Mouse (Mus musculus) forebrain, embryonic 14.5 days (tissue): ENCODE results near the gene Copz1. TPM values are rescaled to one million over a fixed set of nuclear protein-coding genes. Genes with fewer than 3 reads are reported as not detected.

Experiments used
- ATAC-seq: fragments of 200-750 bp; cut with Nextera tagmentation; 2 replicates; pipeline ENCODE4 v1.8.0; 2017; ENCODE audit warnings: mild to moderate bottlenecking, moderate library complexity
- DNase-seq: peaks from one replicate; pipeline ENCODE4 v3.0.0-alpha.2; 2015; ENCODE audit warnings: low spot score
- H3K27ac ChIP-seq: fragments of 300-500 bp; sonication (generic); 2 replicates; pipeline ENCODE4 v1.5.1; 2014; ENCODE audit warnings: low read depth, mild to moderate bottlenecking, control low read depth, low read length, moderate library complexity
- H3K27me3 ChIP-seq: fragments of 300-500 bp; sonication (generic); replicated peaks from 2 replicates; pipeline ENCODE4 v1.6.1; 2014; ENCODE audit warnings: low read length, control low read depth, mixed read lengths; ENCODE audit not compliant: control insufficient read depth, insufficient read depth
- H3K36me3 ChIP-seq: fragments of 300-500 bp; sonication (generic); 2 replicates; pipeline ENCODE4 v1.6.1; 2014; ENCODE audit warnings: low read length, control low read depth; ENCODE audit not compliant: control insufficient read depth, insufficient read depth
- H3K4me1 ChIP-seq: fragments of 300-500 bp; sonication (generic); 2 replicates; pipeline ENCODE4 v1.6.1; 2014; ENCODE audit warnings: antibody characterized with exemption, low read length, control low read depth; ENCODE audit not compliant: control insufficient read depth, insufficient read depth
- H3K4me2 ChIP-seq: fragments of 300-500 bp; sonication (generic); 2 replicates; pipeline ENCODE4 v1.6.1; 2014; ENCODE audit warnings: mild to moderate bottlenecking, control low read depth, low read length
- H3K4me3 ChIP-seq: fragments of 300-500 bp; sonication (generic); 2 replicates; pipeline ENCODE4 v1.5.1; 2014; ENCODE audit warnings: low read depth, low read length, control low read depth
- H3K9ac ChIP-seq: fragments of 300-500 bp; sonication (generic); 2 replicates; pipeline ENCODE4 v1.6.1; 2014; ENCODE audit warnings: mild to moderate bottlenecking, low read length, control low read depth, moderate library complexity
- H3K9me3 ChIP-seq: fragments of 300-500 bp; sonication (generic); replicated peaks from 2 replicates; pipeline ENCODE4 v1.6.1; 2016; ENCODE audit warnings: low read length, control low read depth, mixed read lengths; ENCODE audit not compliant: control insufficient read depth
- WGBS: fragments of 180-500 bp; shearing (Covaris S2); extraction: QIAGEN DNeasy Blood & Tissue Kit; methylation state at CpG from one replicate; pipeline ENCODE4 v1.1.7; 2014; 5-methylcytosine and 5-hydroxymethylcytosine counted together
- polyA plus RNA-seq: library from polyadenylated mRNA; unstranded; fragments of >200 nt; fragmentation: Nextera tagmentation; extraction: Ambion mirVana; gene quantifications from 2 replicates; pipeline ENCODE4 v1.2.1, GENCODE M21; 2014

The Copz1 gene
- polyA plus RNA-seq, 1 experiment from 2014 or later: 271 TPM

GRCm38 (mm10) chr15:103334194-103334593 is 61.7 kb downstream of the Copz1 start:
- Histone ChIP-seq H3K9ac (no peak overlapping the region), H3K4me3 (no peak overlapping the region), H3K4me1 (peaks cover 5% of the 10 kb centered on the region), H3K36me3 (no peaks in the 10 kb centered on the region), H3K27ac (0 out of 2 replicates have a peak overlapping the region, but pooled peaks have one; percentile 7), H3K9me3 (no peaks in the 10 kb centered on the region), H3K27me3 (peaks cover 6% of the 10 kb centered on the region), H3K4me2 (no peak overlapping the region)
- ATAC-seq: peak; percentile 27; the same call in 1 of the 2 replicates
- peak; percentile 46 for DNase-seq
- WGBS: 0% methylated on average over 1 of the region's 2 CpGs

GRCm38 (mm10) chr15:103335040-103335439 is 62.5 kb downstream of the Copz1 start:
- no peak overlapping the region for H3K4me3 ChIP-seq
- DNase-seq (no peak), ATAC-seq (no peak)
- H3K27me3 ChIP-seq: peaks cover 10% of the 10 kb centered on the region
- H3K36me3 ChIP-seq: no peaks in the 10 kb centered on the region
- no peak overlapping the region for H3K9ac ChIP-seq
- 57% methylated on average over 3 of the region's 3 CpGs for WGBS
- H3K9me3 ChIP-seq: no peaks in the 10 kb centered on the region
- H3K4me2 ChIP-seq: no peak overlapping the region
- peaks cover 9% of the 10 kb centered on the region for H3K4me1 ChIP-seq
- H3K27ac ChIP-seq: no peak overlapping the region

- no peaks in the 10 kb centered on the region for H3K36me3 ChIP-seq
- no peak overlapping the region for H3K4me3 ChIP-seq
- H3K27me3 ChIP-seq: peaks cover 17% of the 10 kb centered on the region
- no peak for DNase-seq
- H3K9me3 ChIP-seq: no peaks in the 10 kb centered on the region
- no peak overlapping the region for H3K4me2 ChIP-seq
- WGBS: 24% methylated on average over 7 of the region's 7 CpGs
- ATAC-seq: no peak
- no peak overlapping the region for H3K27ac ChIP-seq
- peaks cover 9% of the 10 kb centered on the region for H3K4me1 ChIP-seq
- no peak overlapping the region for H3K9ac ChIP-seq
Measured at GRCm38 (mm10) chr15:103335488-103336235, 63.1 kb downstream of the Copz1 start.

- no peaks in the 10 kb centered on the region for H3K36me3 ChIP-seq
- DNase-seq (no peak), ATAC-seq (no peak)
- no peak overlapping the region for H3K9ac ChIP-seq
- 15% methylated on average over 11 of the region's 11 CpGs for WGBS
- no peak overlapping the region for H3K4me2 ChIP-seq
- H3K27me3 ChIP-seq: peaks cover 23% of the 10 kb centered on the region
- no peak overlapping the region for H3K4me3 ChIP-seq
- no peak overlapping the region for H3K27ac ChIP-seq
- no peaks in the 10 kb centered on the region for H3K9me3 ChIP-seq
- H3K4me1 ChIP-seq: peaks cover 9% of the 10 kb centered on the region
Measured at GRCm38 (mm10) chr15:103336996-103337667, 64.6 kb downstream of the Copz1 start.

- ATAC-seq (no peak), DNase-seq (no peak)
- Histone ChIP-seq H3K27me3 (peaks cover 23% of the 10 kb centered on the region), H3K27ac (no peak overlapping the region), H3K36me3 (0 out of 2 replicates have a peak, but pooled peaks cover under 1% of the 10 kb centered on the region), H3K4me2 (peak overlapping the region; percentile 80), H3K9ac (no peak overlapping the region), H3K9me3 (no peaks in the 10 kb centered on the region), H3K4me1 (peaks cover 9% of the 10 kb centered on the region), H3K4me3 (peak overlapping the region; percentile 52)
- WGBS: 47% methylated on average over 4 of the region's 4 CpGs
Measured at GRCm38 (mm10) chr15:103338829-103339165, 66.3 kb downstream of the Copz1 start.

DNA sequence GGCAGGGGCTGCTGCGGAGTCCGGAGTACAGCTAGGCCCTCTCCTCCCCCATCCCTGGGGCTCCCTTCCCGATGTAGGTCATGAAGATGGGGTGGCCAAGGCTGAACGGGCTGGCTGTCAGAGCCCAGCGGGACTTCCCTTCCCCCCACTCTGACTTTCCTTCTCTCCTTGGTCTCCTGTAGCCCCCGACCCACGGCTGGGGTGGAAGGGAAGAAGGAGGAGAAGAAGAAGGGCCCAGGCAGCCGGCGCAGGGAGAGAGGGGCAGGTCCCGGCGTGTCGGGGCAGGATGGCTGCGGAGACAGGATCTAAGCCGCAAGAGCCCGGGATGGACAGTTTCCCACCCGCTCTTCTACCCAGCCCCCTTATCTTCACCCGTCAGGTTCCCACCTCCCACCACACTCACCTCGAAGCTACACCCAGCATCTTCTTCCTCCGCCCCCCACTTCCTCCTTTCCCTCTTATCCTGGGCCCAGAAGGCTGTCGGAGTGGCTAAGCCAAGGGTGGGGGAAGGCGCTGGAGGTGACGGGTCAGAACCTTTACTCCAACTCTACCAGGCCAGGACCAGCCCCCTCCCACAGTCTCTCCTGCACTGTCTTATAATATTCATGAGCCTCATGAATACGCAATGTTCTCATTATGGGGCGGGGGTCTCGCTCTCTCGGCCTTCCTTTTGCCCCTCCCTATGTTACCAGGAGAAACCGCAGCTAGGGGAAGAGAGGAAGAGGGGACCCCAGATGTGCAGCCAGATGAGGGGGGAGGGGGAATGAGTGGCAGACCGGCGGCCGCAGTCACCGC is 66.8 kb downstream of the Copz1 start:
- Histone ChIP-seq H3K9me3 (no peaks in the 10 kb centered on the region), H3K36me3 (0 out of 2 replicates have a peak, but pooled peaks cover 3% of the 10 kb centered on the region), H3K4me2 (peak overlapping the region; percentile 80), H3K4me3 (peak overlapping the region; percentile 52), H3K27me3 (peaks cover 23% of the 10 kb centered on the region), H3K27ac (no peak overlapping the region), H3K9ac (peak overlapping the region; percentile 70), H3K4me1 (peaks cover 5% of the 10 kb centered on the region)
- 9% methylated on average over 28 of the region's 31 CpGs for WGBS
- peak; percentile 42 for ATAC-seq
- no peak for DNase-seq

GRCm38 (mm10) chr15:103339961-103340337 is 67.4 kb downstream of the Copz1 start, which contains the start of gene Zfp385a:
TSS of gene Zfp385a (minus strand) at chr15:103340093.
- H3K4me3 ChIP-seq: peak within 1 kb of the TSS; percentile 52
- H3K9me3 ChIP-seq: no peaks in the 10 kb centered on the region
- H3K27me3 ChIP-seq: peaks cover 23% of the 10 kb centered on the region
- no peak within 1 kb of the TSS for H3K27ac ChIP-seq
- DNase-seq (no peak), ATAC-seq (peak; percentile 67)
- H3K9ac ChIP-seq: peak within 1 kb of the TSS; percentile 70
- peak within 1 kb of the TSS; percentile 80 for H3K4me2 ChIP-seq
- H3K36me3 ChIP-seq: 0 out of 2 replicates have a peak, but pooled peaks cover 3% of the 10 kb centered on the region
- 0% methylated on average over 21 of the region's 26 CpGs for WGBS
- peaks cover 4% of the 10 kb centered on the region; the same call in 1 of the 2 replicates for H3K4me1 ChIP-seq

DNA sequence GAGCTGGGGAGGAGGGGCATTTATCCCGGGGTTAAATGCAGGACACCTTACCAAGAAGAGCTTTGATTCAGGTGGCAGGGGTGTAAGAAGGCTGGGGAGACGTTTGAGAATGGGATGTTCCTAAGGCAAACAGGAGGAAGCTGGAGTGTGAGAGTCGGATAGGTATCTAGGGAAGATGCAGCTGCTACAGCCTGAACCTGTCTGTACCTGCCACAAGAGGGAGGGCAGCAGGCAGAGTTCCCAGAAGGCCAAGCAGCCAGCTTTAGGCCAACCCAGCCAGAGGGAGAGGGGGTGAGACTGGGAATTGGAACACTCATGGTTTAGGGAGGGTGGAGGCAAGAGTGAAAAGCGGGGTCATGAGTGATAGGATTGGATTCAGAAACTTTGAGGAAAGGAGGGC is 68.3 kb downstream of the Copz1 start:
- ATAC-seq (no peak), DNase-seq (no peak)
- peaks cover 4% of the 10 kb centered on the region; the same call in 1 of the 2 replicates for H3K4me1 ChIP-seq
- H3K36me3 ChIP-seq: 0 out of 2 replicates have a peak, but pooled peaks cover 3% of the 10 kb centered on the region
- H3K27ac ChIP-seq: no peak overlapping the region
- H3K27me3 ChIP-seq: peaks cover 23% of the 10 kb centered on the region
- H3K4me2 ChIP-seq: no peak overlapping the region
- no peaks in the 10 kb centered on the region for H3K9me3 ChIP-seq
- no peak overlapping the region for H3K9ac ChIP-seq
- no peak overlapping the region for H3K4me3 ChIP-seq
- 24% methylated on average over 4 of the region's 4 CpGs for WGBS
